In the genomic region with DNA sequence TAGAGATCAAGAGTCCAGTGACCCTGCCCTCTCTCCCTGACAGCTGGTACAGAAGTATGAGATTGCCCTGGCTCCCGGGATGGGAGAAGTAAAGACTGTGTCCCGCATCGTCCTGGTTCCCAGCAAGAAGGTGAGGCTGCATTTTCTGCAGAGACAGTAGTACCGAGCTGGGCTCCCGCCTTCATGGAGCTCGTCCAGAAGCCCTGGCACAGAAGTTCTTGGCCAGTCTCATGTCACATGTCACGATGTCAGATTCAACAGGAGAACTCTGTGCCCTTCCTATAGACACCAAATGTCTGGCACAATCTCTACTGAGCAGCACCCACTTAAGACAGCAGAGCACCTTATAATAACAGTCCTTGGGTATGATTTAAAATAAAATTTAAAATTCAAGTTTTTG, we compare ENCODE assay signal across 24 mouse cellular contexts. TPM values are rescaled to one million over a fixed set of nuclear protein-coding genes. Genes with fewer than 3 reads are reported as not detected.
"Had no signal": no experiment of that assay in that cellular context is flagged by ENCODE, and none has a peak within 500 bp of the region (broad histone marks: within the 10 kb centered on the region; RNA-seq: fewer than 3 reads in every experiment).

No protein-coding gene starts in this region.

- DNase-seq: kidney, postnatal 25 days; layer of hippocampus, adult 9-11 months; liver, postnatal 0 days; lung, embryonic 14.5 days; thymus, adult 2 months; thymus, postnatal 14 days; thymus, postnatal 4 days had no signal

- H3K4me1 ChIP-seq: limb, embryonic 12.5 days; limb, embryonic 15.5 days; midbrain, embryonic 10.5 days; midbrain, embryonic 13.5 days had no signal

- H3K4me2 ChIP-seq: limb, embryonic 12.5 days; limb, embryonic 15.5 days; liver, embryonic 11.5 days; lung, embryonic 14.5 days; midbrain, embryonic 13.5 days had no signal

- ATAC-seq: liver, postnatal 0 days; lung, postnatal 0 days; midbrain, embryonic 13.5 days; midbrain, embryonic 16.5 days had no signal

- H3K4me3 ChIP-seq: layer of hippocampus, adult 2 months; limb, embryonic 12.5 days; limb, embryonic 15.5 days; megakaryocyte, embryonic 14.5 days; midbrain, embryonic 10.5 days; midbrain, embryonic 13.5 days had no signal

- H3K9me3 ChIP-seq: limb, embryonic 12.5 days; limb, embryonic 15.5 days; megakaryocyte, embryonic 14.5 days; midbrain, embryonic 10.5 days; midbrain, embryonic 13.5 days had no signal

- H3K36me3 ChIP-seq: limb, embryonic 15.5 days; midbrain, embryonic 10.5 days; midbrain, embryonic 13.5 days had no signal

- H3K27me3 ChIP-seq: limb, embryonic 12.5 days; limb, embryonic 15.5 days; midbrain, embryonic 13.5 days had no signal

- H3K27ac ChIP-seq: kidney, postnatal 0 days; layer of hippocampus, adult 2 months; limb, embryonic 12.5 days; limb, embryonic 15.5 days; liver, embryonic 14.5 days; macrophage; midbrain, embryonic 10.5 days; midbrain, embryonic 13.5 days; stomach, postnatal 0 days had no signal

- H3K9ac ChIP-seq: limb, embryonic 12.5 days; limb, embryonic 15.5 days; liver, embryonic 14.5 days; liver, postnatal 0 days; lung, embryonic 14.5 days; midbrain, embryonic 13.5 days had no signal

RNA-seq across cellular contexts. Expression of a gene that starts 11.5 kb away (rescaled TPM):
- total RNA-seq: layer of hippocampus, adult 2 months; layer of hippocampus, postnatal 25 days; monocyte, adult 5-6 weeks had no signal
- polyA plus RNA-seq: liver, embryonic 11.5 days; liver, embryonic 14.5 days; macrophage; midbrain, embryonic 10.5 days; midbrain, embryonic 16.5 days; neural tube, embryonic 11.5 days; neural tube, embryonic 14.5 days had no signal

RNA-seq across cellular contexts. Expression of a gene that starts 34.2 kb away (rescaled TPM):
- polyA plus RNA-seq: macrophage; neural tube, embryonic 14.5 days had no signal

RNA-seq across cellular contexts. Expression of a gene that starts 53.8 kb away (rescaled TPM):
- total RNA-seq: monocyte, adult 5-6 weeks had no signal
- polyA plus RNA-seq: liver, embryonic 14.5 days; lung, embryonic 14.5 days; lung, postnatal 0 days; macrophage; neural tube, embryonic 14.5 days had no signal
